Comparison of ENCODE assay signal across 13 mouse cellular contexts in the genomic region with DNA sequence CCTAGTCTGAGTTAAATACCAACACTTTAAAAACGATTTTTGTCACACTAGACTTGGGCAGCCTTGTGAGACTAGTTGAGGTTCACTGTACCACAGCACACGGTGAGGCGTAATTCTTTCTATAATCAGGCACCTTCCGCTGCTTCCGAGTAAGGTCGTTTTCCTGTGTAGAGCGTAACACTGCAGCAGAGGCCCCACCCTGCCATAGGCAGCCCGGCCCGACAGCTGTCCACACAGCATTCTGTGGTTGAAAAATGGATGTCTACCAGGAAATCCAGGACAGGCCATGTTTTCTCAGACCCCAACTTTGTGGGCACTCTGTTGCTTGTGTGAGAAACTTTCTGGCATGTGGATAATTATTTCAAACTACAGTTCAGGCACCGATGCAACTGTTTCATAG.
DNase-seq lines count a peak whose midpoint lies in the region; ATAC-seq and TF ChIP-seq lines count a peak whose summit lies in the region.
"Had no signal": no experiment of that assay in that cellular context is flagged by ENCODE, and none has a peak within 500 bp of the region (broad histone marks: within the 10 kb centered on the region; RNA-seq: fewer than 3 reads in every experiment).

No protein-coding gene starts in this region.

- H3K4me2 ChIP-seq in liver, postnatal 0 days (ENCODE audit: low read depth, low read length): no peak overlapping the region
- no peak overlapping the region for H3K4me2 ChIP-seq in stomach, postnatal 0 days (replicated peaks; ENCODE audit: low read depth)
- H3K4me2 ChIP-seq: heart, embryonic 13.5 days had no signal

- H3K4me1 ChIP-seq in liver, postnatal 0 days (ENCODE audit: insufficient read depth): no peaks in the 10 kb centered on the region
- no peaks in the 10 kb centered on the region for H3K4me1 ChIP-seq in stomach, postnatal 0 days (replicated peaks; ENCODE audit: control insufficient read depth, insufficient read depth)

- no peak for TF ChIP-seq CTCF in liver, postnatal 0 days (IDR thresholded peaks at IDR 0.05; ENCODE audit: low read depth)
- TF ChIP-seq CTCF in stomach, postnatal 0 days (IDR thresholded peaks at IDR 0.05; ENCODE audit: low read depth): no peak

- H3K27ac ChIP-seq in liver, postnatal 0 days (ENCODE audit: low read depth): peak overlapping the region; percentile 30; the same call in 1 of the 2 replicates
- H3K27ac ChIP-seq in stomach, postnatal 0 days (replicated peaks): no peak overlapping the region
- H3K27ac ChIP-seq: forebrain, embryonic 10.5 days; heart, embryonic 13.5 days had no signal

- H3K9ac ChIP-seq in liver, postnatal 0 days (replicated peaks): no peak overlapping the region
- no peak overlapping the region; the same call in 1 of the 2 replicates for H3K9ac ChIP-seq in stomach, postnatal 0 days (ENCODE audit: low read length)
- H3K9ac ChIP-seq: heart, embryonic 13.5 days had no signal

- no peak for DNase-seq in liver, postnatal 0 days
- no peak for DNase-seq in liver
- peak; percentile 24 for DNase-seq in induced T-regulatory cell, adult 2 months (ENCODE audit: low read depth)
- DNase-seq in stomach, postnatal 0 days (ENCODE audit: low spot score): peak; percentile 46
- no peak for DNase-seq in cerebellum, adult 9-10 months
- no peak for DNase-seq in c-Kit-positive CD71-positive TER-119-positive erythroid progenitor cells, embryonic 14.5 days (ENCODE audit: low spot score)
- DNase-seq: adrenal gland, postnatal 25 days; lung, postnatal 4 days had no signal

- H3K9me3 ChIP-seq in liver, postnatal 0 days (ENCODE audit: low read length): no peaks in the 10 kb centered on the region
- no peaks in the 10 kb centered on the region for H3K9me3 ChIP-seq in stomach, postnatal 0 days (ENCODE audit: control insufficient read depth, low read length)
- H3K9me3 ChIP-seq: forebrain, embryonic 10.5 days; heart, embryonic 13.5 days had no signal

- H3K36me3 ChIP-seq in liver, postnatal 0 days (replicated peaks; ENCODE audit: insufficient read depth, low read length): peaks cover 11% of the 10 kb centered on the region; the same call in 1 of the 2 replicates
- H3K36me3 ChIP-seq in stomach, postnatal 0 days (ENCODE audit: control insufficient read depth, insufficient read depth, low read length): no peaks in the 10 kb centered on the region
- H3K36me3 ChIP-seq: forebrain, embryonic 10.5 days had no signal

- TF ChIP-seq EP300 in liver, postnatal 0 days (IDR thresholded peaks at IDR 0.05; ENCODE audit: low read depth): 0 out of 2 replicates have a peak, but pooled peaks have one; percentile 13
- TF ChIP-seq EP300 in stomach, postnatal 0 days (optimal IDR thresholded peaks at IDR 0.05): no peak

- no peak overlapping the region for H3K4me3 ChIP-seq in liver, postnatal 0 days (ENCODE audit: low read depth, low read length)
- no peak overlapping the region for H3K4me3 ChIP-seq in stomach, postnatal 0 days (ENCODE audit: low read depth, low read length)
- H3K4me3 ChIP-seq: forebrain, embryonic 10.5 days; heart, embryonic 13.5 days had no signal

- WGBS in liver, postnatal 0 days (ENCODE audit: insufficient replicate concordance): 44% methylated on average over 10 of the region's 10 CpGs
- WGBS in stomach, postnatal 0 days: 39% methylated on average over 10 of the region's 10 CpGs

- peak; percentile 38; the same call in 1 of the 2 replicates for ATAC-seq in liver, postnatal 0 days
- ATAC-seq in common myeloid progenitor, adult 5-6 weeks (replicated peaks; ENCODE audit: low read depth, poor library complexity, severe bottlenecking): peak; percentile 62
- ATAC-seq in stomach, postnatal 0 days (ENCODE audit: low FRiP score, low TSS enrichment): peak; percentile 71; the same call in 1 of the 2 replicates
- no peak for ATAC-seq in erythroblast, adult 5-6 weeks (replicated peaks; ENCODE audit: low FRiP score, poor library complexity, severe bottlenecking)
- ATAC-seq: hindbrain, embryonic 16.5 days had no signal

- no peaks in the 10 kb centered on the region for H3K27me3 ChIP-seq in liver, postnatal 0 days (ENCODE audit: insufficient read depth, low read length)
- no peaks in the 10 kb centered on the region for H3K27me3 ChIP-seq in stomach, postnatal 0 days (ENCODE audit: control insufficient read depth, insufficient read depth, low read length)
- H3K27me3 ChIP-seq: heart, embryonic 13.5 days had no signal

Comparison
In these comparisons a context has a peak if more than half of its experiments do, and no peak if none do; other contexts are left out.
1. DNase-seq: peak in induced T-regulatory cell, adult 2 months (single experiment) and stomach, postnatal 0 days (single experiment); none in liver, postnatal 0 days (single experiment), liver (single experiment), cerebellum, adult 9-10 months (single experiment) and c-Kit-positive CD71-positive TER-119-positive erythroid progenitor cells, embryonic 14.5 days (single experiment).